Mouse (Mus musculus) left cerebral cortex, adult 6 months (tissue): ENCODE measurements around the gene Nags. TPM values are rescaled to one million over a fixed set of nuclear protein-coding genes. Genes with fewer than 3 reads are reported as not detected.

ENCODE experiments used
- long read RNA-seq, 2 experiments: library from polyadenylated mRNA; unstranded; transcript quantifications; one replicate each; pipeline ENCODE4 v2.0.0; 2019 to 2020
- polyA plus RNA-seq: library from polyadenylated mRNA; unstranded; fragments of <200 nt; fragmentation: Nextera tagmentation; gene quantifications from 2 replicates; pipeline ENCODE4 v1.2.3, GENCODE M21; 2021

Gene Nags
- polyA plus RNA-seq = 0.06 TPM in 1 of 2 replicates, not detected in the other
- long read RNA-seq, experiment 1 = 0 reads
- long read RNA-seq, experiment 2 = 0 reads

DNA sequence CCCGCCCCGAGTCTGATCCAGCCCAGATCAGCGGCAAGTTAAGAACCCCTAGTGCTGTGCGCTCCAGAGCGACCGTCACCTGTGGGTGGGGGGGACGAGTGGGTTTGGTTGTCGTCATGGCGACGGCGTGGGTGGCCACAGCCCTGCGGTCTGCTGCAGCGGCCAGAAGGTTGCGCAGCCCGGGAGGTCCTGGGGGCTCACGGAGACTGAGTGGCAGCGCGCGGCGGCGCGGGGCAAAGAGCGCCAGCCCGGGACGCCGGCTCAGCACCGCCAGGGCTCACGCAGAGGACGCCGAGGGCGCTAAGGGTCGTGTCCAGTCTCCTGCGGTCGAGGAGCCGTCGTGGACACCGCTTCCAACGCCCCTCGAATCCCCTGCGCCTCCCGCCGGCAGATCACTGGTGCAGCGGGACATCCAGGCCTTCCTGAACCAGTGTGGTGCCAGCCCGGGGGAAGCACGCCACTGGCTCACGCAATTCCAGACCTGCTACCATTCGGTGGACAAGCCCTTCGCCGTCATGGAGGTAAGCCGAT, at the start of gene Nags:
Gene Nags, plus strand, starts transcription at position 43 of the 531 bp plus-strand sequence.

DNA sequence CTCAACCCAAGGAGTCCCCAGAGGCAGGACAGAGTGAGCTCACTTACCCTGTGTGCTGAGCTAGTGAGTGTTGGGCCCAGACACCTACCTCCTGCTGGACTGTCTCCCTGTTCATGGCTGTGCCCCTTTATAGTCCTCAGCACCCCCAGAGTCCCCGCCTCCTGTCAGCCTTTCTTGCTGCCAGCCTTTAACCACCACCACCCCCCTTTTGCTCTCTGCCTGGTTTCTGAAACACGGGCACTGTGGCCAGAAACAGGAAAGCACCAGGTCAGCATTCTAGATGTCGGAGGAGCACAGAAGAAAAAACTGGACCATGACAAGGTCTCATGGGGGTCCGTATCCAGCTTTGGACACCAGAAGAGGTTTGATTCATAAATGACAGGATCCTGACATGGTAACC, 44.1 kb upstream of the Nags start, which contains the start of gene Ppy:
Gene Ppy, minus strand, starts transcription at position 101 of the 400 bp plus-strand sequence.

DNA sequence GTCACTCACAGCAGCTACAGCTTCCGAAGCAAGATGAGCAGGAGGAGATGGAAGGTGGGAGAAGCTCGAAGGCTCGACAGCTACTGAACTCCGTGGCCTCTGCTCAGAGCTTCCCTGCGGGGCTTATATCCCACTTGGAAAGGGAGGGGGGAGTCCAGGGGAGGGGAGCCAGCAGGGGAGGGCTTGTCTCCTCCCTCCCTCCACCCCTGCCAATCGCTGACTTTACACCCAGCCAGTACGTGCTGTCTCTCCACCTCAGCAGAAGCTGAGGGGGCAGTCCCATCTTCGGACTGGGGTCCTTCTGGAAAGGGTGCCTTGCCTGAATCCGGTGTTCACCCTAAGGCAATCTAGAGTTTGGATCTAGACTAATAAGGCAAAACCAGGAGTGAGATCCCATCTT, 37.6 kb upstream of the Nags start, which contains the start of gene Pyy:
Gene Pyy, minus strand, starts transcription at position 101 of the 400 bp plus-strand sequence.

DNA sequence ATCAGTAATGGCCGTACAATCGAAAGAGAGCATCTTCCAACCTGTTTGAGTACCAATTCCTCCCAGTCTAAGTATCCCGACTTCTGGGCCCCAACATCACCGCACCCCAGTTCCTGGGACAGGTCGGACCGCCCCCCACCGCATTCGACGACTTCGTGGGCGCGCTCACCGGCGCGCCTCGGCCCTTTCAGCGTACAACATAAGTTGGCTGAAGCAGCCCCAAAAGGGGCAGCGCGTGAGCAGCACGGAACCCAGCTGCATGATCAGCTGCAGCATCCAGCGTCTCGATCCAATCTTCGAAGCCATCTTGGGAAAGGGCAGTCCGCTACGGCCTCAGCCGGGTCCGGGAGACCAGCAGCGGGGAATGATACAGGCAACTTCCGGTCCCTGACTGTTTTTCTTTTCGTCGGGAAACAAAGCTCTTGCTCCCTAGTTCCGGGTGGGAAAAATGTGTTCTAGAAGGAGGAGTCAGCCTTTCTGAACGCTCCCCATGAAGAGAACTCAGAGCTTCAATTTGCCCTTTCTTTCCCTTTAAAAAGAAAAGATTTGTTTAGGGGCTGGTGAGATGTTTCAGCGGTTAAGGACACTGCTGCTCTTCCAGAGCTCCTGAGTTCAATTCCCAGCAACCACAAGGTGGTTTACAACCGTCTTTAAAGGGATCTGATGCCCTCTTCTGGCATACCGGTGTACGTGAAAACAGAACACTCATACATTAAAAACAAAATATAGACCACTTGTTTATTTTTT, 10.9 kb downstream of the Nags start, which contains the start of gene Tmem101:
Gene Tmem101, minus strand, starts transcription at position 366 of the 747 bp plus-strand sequence.

DNA sequence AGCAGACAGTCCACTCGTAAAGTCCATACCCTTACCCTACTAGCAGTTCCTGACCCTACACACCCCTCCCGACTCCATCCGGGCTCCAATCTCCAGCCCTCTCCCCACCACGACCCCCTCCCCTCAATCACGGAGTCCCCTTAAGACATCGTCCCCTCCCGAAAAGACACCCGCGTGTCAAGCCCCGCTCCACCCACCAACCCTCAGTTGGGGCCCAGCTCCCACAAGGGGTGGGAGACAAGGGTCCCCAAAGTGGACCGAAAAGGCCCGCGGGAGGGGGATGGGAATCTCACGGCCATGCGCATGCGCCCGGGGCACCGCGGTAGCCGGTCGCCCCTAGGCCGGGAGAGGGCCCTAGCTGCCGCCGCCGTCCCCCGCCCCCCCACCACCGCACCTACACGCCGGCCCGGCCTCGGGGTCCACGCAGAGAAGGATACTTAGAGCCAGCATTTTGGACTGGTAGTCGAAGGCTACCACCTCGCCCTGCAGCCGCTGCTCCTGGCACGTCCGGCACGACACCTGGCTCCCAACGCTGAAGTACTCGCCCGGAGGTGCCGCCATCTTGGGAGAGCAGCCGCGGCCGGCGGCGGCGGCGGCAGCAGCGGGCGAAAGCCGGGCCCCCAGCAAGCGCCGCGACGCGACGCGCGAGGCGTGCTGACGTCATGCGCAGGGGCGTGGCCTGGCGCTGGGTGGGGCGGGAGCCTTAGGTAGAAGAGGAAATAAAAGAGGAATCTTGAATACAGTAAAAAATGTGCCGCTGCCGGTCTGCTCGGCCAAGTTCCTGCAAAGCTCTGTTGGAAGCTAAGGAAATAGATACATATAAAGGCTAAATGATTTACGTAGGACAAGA, 39.6 kb downstream of the Nags start, which contains the start of gene Lsm12:
Gene Lsm12, minus strand, starts transcription at position 651 of the 850 bp plus-strand sequence.

DNA sequence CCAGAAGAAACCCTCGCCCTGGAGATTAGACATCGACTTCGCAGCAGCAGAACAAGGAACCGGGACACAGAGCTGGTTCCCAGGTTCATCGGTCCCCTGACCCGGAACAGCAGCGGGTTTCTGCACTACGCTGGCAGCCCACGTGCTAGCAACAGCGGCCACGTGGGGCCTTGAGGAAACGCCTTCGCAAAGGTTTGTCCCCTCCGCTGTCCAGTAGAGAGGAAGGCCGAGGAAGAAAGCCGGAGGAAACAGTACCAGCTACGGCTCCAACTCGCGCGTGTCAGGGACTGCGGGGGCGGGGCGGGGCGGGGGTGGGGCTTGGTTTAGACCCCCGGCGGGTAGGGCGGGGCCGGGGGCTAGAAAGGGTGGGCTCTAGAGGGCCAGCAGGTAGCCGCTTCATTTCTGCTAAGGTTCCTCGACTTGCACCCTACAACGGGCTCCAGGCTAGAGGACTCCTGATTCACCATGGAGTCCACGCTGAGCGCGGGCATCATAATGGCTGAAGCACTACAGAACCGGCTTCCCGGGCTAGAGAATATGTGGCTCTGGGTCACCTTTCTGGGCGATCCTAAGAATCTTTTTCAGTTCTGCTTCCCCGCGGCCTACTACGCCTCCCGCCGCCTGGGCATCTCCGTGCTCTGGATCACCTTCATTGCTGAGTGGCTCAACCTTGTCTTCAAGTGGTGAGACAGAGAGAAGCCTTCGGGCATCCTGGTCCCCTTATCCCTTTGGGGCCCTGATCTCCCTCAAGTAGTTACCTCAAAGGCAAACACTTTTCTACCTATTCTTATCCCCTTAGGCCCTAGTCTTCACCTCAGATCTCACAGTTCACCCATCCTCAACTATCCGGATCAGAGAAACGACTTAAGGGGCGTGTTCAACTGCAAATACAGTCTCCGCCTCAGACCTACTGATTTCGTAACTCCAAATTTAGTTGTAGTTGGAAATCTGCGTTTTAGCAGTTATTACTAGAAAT, 44.4 kb downstream of the Nags start, which contains the start of gene G6pc3:
Gene G6pc3, plus strand, starts transcription at position 160 of the 976 bp plus-strand sequence.

Other genes with a start within 250 kb of the Nags start
- not detected in 2 replicates for gene Sost, start 178.5 kb upstream of the Nags start, polyA plus RNA-seq
- not detected in 2 replicates for gene Cfap97d1, start 161.2 kb upstream of the Nags start, polyA plus RNA-seq
- gene Dusp3, start 158.5 kb upstream of the Nags start, polyA plus RNA-seq = 261 and 289 TPM in 2 replicates
- 24.1 and 29.1 TPM in 2 replicates for gene Mpp3, start 117.1 kb upstream of the Nags start, polyA plus RNA-seq
- gene Cd300lg, start 104.0 kb upstream of the Nags start, polyA plus RNA-seq = 0.13 TPM in 1 of 2 replicates, not detected in the other
- 31.0 and 37.4 TPM in 2 replicates for gene Mpp2, start 57.0 kb upstream of the Nags start, polyA plus RNA-seq
- not detected in 2 replicates for gene Ppy, start 44.2 kb upstream of the Nags start, polyA plus RNA-seq
- gene Pyy, start 37.7 kb upstream of the Nags start, polyA plus RNA-seq = not detected in 2 replicates
- 35.3 and 47.1 TPM in 2 replicates for gene Tmem101, start 10.9 kb downstream of the Nags start, polyA plus RNA-seq
- gene Lsm12, start 39.8 kb downstream of the Nags start, polyA plus RNA-seq = 91.0 and 105 TPM in 2 replicates
- 24.1 and 27.0 TPM in 2 replicates for gene G6pc3, start 44.1 kb downstream of the Nags start, polyA plus RNA-seq
- gene Hdac5, start 84.7 kb downstream of the Nags start, polyA plus RNA-seq = 47.8 and 66.9 TPM in 2 replicates
- 1.4 and 1.6 TPM in 2 replicates for gene BC030867, start 103.4 kb downstream of the Nags start, polyA plus RNA-seq
- gene Asb16, start 123.2 kb downstream of the Nags start, polyA plus RNA-seq = 0.82 and 1.2 TPM in 2 replicates
- 81.4 and 90.6 TPM in 2 replicates for gene Tmub2, start 139.4 kb downstream of the Nags start, polyA plus RNA-seq
- gene Atxn7l3, start 151.1 kb downstream of the Nags start, polyA plus RNA-seq = 11.1 and 20.7 TPM in 2 replicates
- 42.1 and 43.3 TPM in 2 replicates for gene Ubtf, start 174.2 kb downstream of the Nags start, polyA plus RNA-seq
- not detected in 2 replicates for gene Slc4a1, start 220.7 kb downstream of the Nags start, polyA plus RNA-seq
- 53.3 and 211 TPM in 2 replicates for gene Rundc3a, start 247.9 kb downstream of the Nags start, polyA plus RNA-seq